Mouse (Mus musculus) right cerebral cortex, postnatal 14 days (tissue): ENCODE measurements around the gene Tgfbrap1.
"Not testable (repeated sequence)": the region's sequence is repeated elsewhere in the genome, so short reads cannot be mapped to it uniquely, and the experiment has no call there.

Source experiments
- DNase-seq: peaks from one replicate; pipeline ENCODE4 v3.0.0; 2022

Tgfbrap1 gene

GRCm38 (mm10) chr1:43098031-43098984 is at the start of gene Tgfbrap1, which contains the start of gene AI597479:
Tgfbrap1 (minus strand) TSS chr1:43098637.
AI597479 (plus strand) TSS chr1:43098710.
- DNase-seq, result peak; percentile 92

GRCm38 (mm10) chr1:43147474-43147873 is 49.0 kb upstream of the Tgfbrap1 start:
- DNase-seq, result no peak

GRCm38 (mm10) chr1:43145388-43145787 is 47.0 kb upstream of the Tgfbrap1 start:
- DNase-seq, result no peak

- DNase-seq, result no peak
These were observed 46.0 kb upstream of the Tgfbrap1 start for GRCm38 (mm10) chr1:43144338-43144906.

- DNase-seq, result no peak
These were observed 45.4 kb upstream of the Tgfbrap1 start for GRCm38 (mm10) chr1:43143791-43144190.

- DNase-seq, result no peak
These were observed 44.8 kb upstream of the Tgfbrap1 start for GRCm38 (mm10) chr1:43143284-43143683.

- no peak for DNase-seq
These were observed 44.4 kb upstream of the Tgfbrap1 start for GRCm38 (mm10) chr1:43142849-43143248.

GRCm38 (mm10) chr1:43141555-43141961 is 43.1 kb upstream of the Tgfbrap1 start:
- no peak for DNase-seq

- DNase-seq, result peak; percentile 86
These were observed 41.3 kb upstream of the Tgfbrap1 start for GRCm38 (mm10) chr1:43139587-43140266.

GRCm38 (mm10) chr1:43138268-43138812 is 39.9 kb upstream of the Tgfbrap1 start:
- DNase-seq, result no peak

GRCm38 (mm10) chr1:43137334-43137733 is 38.9 kb upstream of the Tgfbrap1 start:
- no peak for DNase-seq

- DNase-seq, result not testable (repeated sequence)
These were observed 38.1 kb upstream of the Tgfbrap1 start for GRCm38 (mm10) chr1:43136488-43137029.

GRCm38 (mm10) chr1:43131591-43131990 is 33.2 kb upstream of the Tgfbrap1 start:
- DNase-seq, result no peak

GRCm38 (mm10) chr1:43130219-43130981 is 32.0 kb upstream of the Tgfbrap1 start:
- DNase-seq, result no peak

GRCm38 (mm10) chr1:43127820-43128610 is 29.6 kb upstream of the Tgfbrap1 start:
- no peak for DNase-seq

- DNase-seq, result no peak
These were observed 28.8 kb upstream of the Tgfbrap1 start for GRCm38 (mm10) chr1:43127196-43127595.

GRCm38 (mm10) chr1:43124726-43125125 is 26.3 kb upstream of the Tgfbrap1 start:
- DNase-seq, result no peak

GRCm38 (mm10) chr1:43122616-43123015 is 24.2 kb upstream of the Tgfbrap1 start:
- no peak for DNase-seq

GRCm38 (mm10) chr1:43120950-43121349 is 22.5 kb upstream of the Tgfbrap1 start:
- DNase-seq, result no peak

GRCm38 (mm10) chr1:43117435-43117834 is 19.0 kb upstream of the Tgfbrap1 start:
- no peak for DNase-seq

GRCm38 (mm10) chr1:43112882-43113281 is 14.4 kb upstream of the Tgfbrap1 start:
- peak; percentile 73 for DNase-seq
